Mouse (Mus musculus) hindbrain, embryonic 12.5 days (tissue): ENCODE data around the gene Fam83g. TPM values are rescaled to one million over a fixed set of nuclear protein-coding genes. Genes with fewer than 3 reads are reported as not detected.

ENCODE experiments used
- ATAC-seq: fragments of 200-750 bp; cut with Nextera tagmentation; 2 replicates; pipeline ENCODE4 v1.8.0; 2017; ENCODE audit warnings: moderate TSS enrichment; ENCODE audit not compliant: low FRiP score
- H3K27ac ChIP-seq: fragments of 300-500 bp; sonication (generic); 2 replicates; pipeline ENCODE4 v1.5.1; 2016; ENCODE audit warnings: mild to moderate bottlenecking
- H3K27me3 ChIP-seq: fragments of 300-500 bp; sonication (generic); 2 replicates; pipeline ENCODE4 v1.6.1; 2016; ENCODE audit warnings: mild to moderate bottlenecking
- H3K36me3 ChIP-seq: fragments of 300-500 bp; sonication (generic); 2 replicates; pipeline ENCODE4 v1.6.1; 2016; ENCODE audit warnings: mild to moderate bottlenecking
- H3K4me1 ChIP-seq: fragments of 300-500 bp; sonication (generic); 2 replicates; pipeline ENCODE4 v1.6.1; 2016
- H3K4me2 ChIP-seq: fragments of 300-500 bp; sonication (generic); replicated peaks from 2 replicates; pipeline ENCODE4 v1.6.1; 2016; ENCODE audit warnings: mild to moderate bottlenecking
- H3K4me3 ChIP-seq: fragments of 300-500 bp; sonication (generic); 2 replicates; pipeline ENCODE4 v1.5.1; 2016; ENCODE audit warnings: mild to moderate bottlenecking
- H3K9ac ChIP-seq: fragments of 300-500 bp; sonication (generic); 2 replicates; pipeline ENCODE4 v1.6.1; 2016; ENCODE audit warnings: mild to moderate bottlenecking, moderate library complexity
- H3K9me3 ChIP-seq: fragments of 300-500 bp; sonication (generic); replicated peaks from 2 replicates; pipeline ENCODE4 v1.6.1; 2016; ENCODE audit warnings: mild to moderate bottlenecking
- WGBS: fragments of 180-500 bp; shearing (Covaris S2); methylation state at CpG from one replicate; pipeline ENCODE4 v1.1.7; 2016; 5-methylcytosine and 5-hydroxymethylcytosine counted together
- polyA plus RNA-seq: library from polyadenylated mRNA; unstranded; fragments of >200 nt; fragmentation: Nextera tagmentation; extraction: Ambion mirVana; gene quantifications from 2 replicates; pipeline ENCODE4 v1.2.1, GENCODE M21; 2016

Gene Fam83g
- polyA plus RNA-seq, 1 experiment from 2014 or later = 0.41 TPM

GRCm38 (mm10) chr11:61686141-61686540 is 2.2 kb downstream of the Fam83g start:
- no peak overlapping the region for H3K4me3 ChIP-seq

GRCm38 (mm10) chr11:61686906-61687453 is 3.1 kb downstream of the Fam83g start:
- H3K9me3 ChIP-seq = no peaks in the 10 kb centered on the region
- H3K9ac ChIP-seq = no peak overlapping the region
- H3K4me3 ChIP-seq = no peak overlapping the region
- no peak for ATAC-seq
- H3K27ac ChIP-seq = no peak overlapping the region
- no peaks in the 10 kb centered on the region for H3K36me3 ChIP-seq
- peaks cover 43% of the 10 kb centered on the region for H3K27me3 ChIP-seq
- H3K4me1 ChIP-seq = peaks cover 8% of the 10 kb centered on the region
- H3K4me2 ChIP-seq = no peak overlapping the region
- WGBS = 39% methylated on average over 10 of the region's 10 CpGs

More at GRCm38 (mm10) chr11:61686141-61686540, 2.2 kb downstream of the Fam83g start:
- no peaks in the 10 kb centered on the region for H3K9me3 ChIP-seq
- no peak for ATAC-seq
- H3K9ac ChIP-seq = no peak overlapping the region
- peaks cover 8% of the 10 kb centered on the region for H3K4me1 ChIP-seq
- no peak overlapping the region for H3K27ac ChIP-seq
- peaks cover 43% of the 10 kb centered on the region for H3K27me3 ChIP-seq
- WGBS = 60% methylated on average over 2 of the region's 2 CpGs
- H3K4me2 ChIP-seq = no peak overlapping the region
- no peaks in the 10 kb centered on the region for H3K36me3 ChIP-seq

- no peak overlapping the region for H3K4me2 ChIP-seq
- H3K27ac ChIP-seq = no peak overlapping the region
- no peak overlapping the region for H3K4me3 ChIP-seq
- no peaks in the 10 kb centered on the region for H3K36me3 ChIP-seq
- no peak for ATAC-seq
- peaks cover 43% of the 10 kb centered on the region for H3K27me3 ChIP-seq
- WGBS = 53% methylated on average over 2 of the region's 2 CpGs
- no peak overlapping the region for H3K9ac ChIP-seq
- H3K4me1 ChIP-seq = peaks cover 8% of the 10 kb centered on the region
- no peaks in the 10 kb centered on the region for H3K9me3 ChIP-seq
Measured at GRCm38 (mm10) chr11:61687595-61687994, 3.7 kb downstream of the Fam83g start.

- Histone ChIP-seq H3K4me3 (no peak overlapping the region), H3K9ac (no peak overlapping the region), H3K27me3 (no peaks in the 10 kb centered on the region), H3K4me2 (no peak overlapping the region), H3K9me3 (no peaks in the 10 kb centered on the region), H3K27ac (no peak overlapping the region), H3K4me1 (no peaks in the 10 kb centered on the region), H3K36me3 (no peaks in the 10 kb centered on the region)
- WGBS = 89% methylated on average over 5 of the region's 5 CpGs
- no peak for ATAC-seq
Measured at GRCm38 (mm10) chr11:61692996-61693395, 9.1 kb downstream of the Fam83g start.

- Histone ChIP-seq H3K9me3 (no peaks in the 10 kb centered on the region), H3K36me3 (no peaks in the 10 kb centered on the region), H3K27ac (no peak overlapping the region), H3K27me3 (peaks cover 6% of the 10 kb centered on the region; the same call in 1 of the 2 replicates), H3K4me1 (peaks cover 18% of the 10 kb centered on the region), H3K4me2 (no peak overlapping the region), H3K9ac (no peak overlapping the region), H3K4me3 (no peak overlapping the region)
- no peak for ATAC-seq
Measured at GRCm38 (mm10) chr11:61698852-61699251, 15.0 kb downstream of the Fam83g start.

GRCm38 (mm10) chr11:61699460-61699859 is 15.6 kb downstream of the Fam83g start:
- 91% methylated on average over 5 of the region's 5 CpGs for WGBS

GRCm38 (mm10) chr11:61699933-61700332 is 16.0 kb downstream of the Fam83g start:
- peaks cover 18% of the 10 kb centered on the region for H3K4me1 ChIP-seq
- H3K27ac ChIP-seq = no peak overlapping the region
- 54% methylated on average over 4 of the region's 4 CpGs for WGBS
- no peaks in the 10 kb centered on the region for H3K9me3 ChIP-seq
- H3K4me3 ChIP-seq = no peak overlapping the region
- ATAC-seq = no peak
- H3K4me2 ChIP-seq = no peak overlapping the region
- H3K27me3 ChIP-seq = peaks cover 6% of the 10 kb centered on the region; the same call in 1 of the 2 replicates
- no peaks in the 10 kb centered on the region for H3K36me3 ChIP-seq
- no peak overlapping the region for H3K9ac ChIP-seq

More at GRCm38 (mm10) chr11:61699460-61699859, 15.6 kb downstream of the Fam83g start:
- no peaks in the 10 kb centered on the region for H3K36me3 ChIP-seq
- no peak overlapping the region for H3K9ac ChIP-seq
- no peak for ATAC-seq
- no peak overlapping the region for H3K27ac ChIP-seq
- H3K4me3 ChIP-seq = no peak overlapping the region
- H3K9me3 ChIP-seq = no peaks in the 10 kb centered on the region
- peaks cover 18% of the 10 kb centered on the region for H3K4me1 ChIP-seq
- H3K27me3 ChIP-seq = peaks cover 6% of the 10 kb centered on the region; the same call in 1 of the 2 replicates
- H3K4me2 ChIP-seq = no peak overlapping the region

GRCm38 (mm10) chr11:61701696-61702095 is 17.8 kb downstream of the Fam83g start:
- Histone ChIP-seq H3K36me3 (no peaks in the 10 kb centered on the region), H3K9me3 (no peaks in the 10 kb centered on the region), H3K4me2 (no peak overlapping the region), H3K27ac (no peak overlapping the region), H3K4me3 (no peak overlapping the region), H3K4me1 (peaks cover 18% of the 10 kb centered on the region), H3K9ac (no peak overlapping the region; the same call in 1 of the 2 replicates), H3K27me3 (peaks cover 6% of the 10 kb centered on the region; the same call in 1 of the 2 replicates)
- ATAC-seq = no peak
- 35% methylated on average over 5 of the region's 5 CpGs for WGBS

- Histone ChIP-seq H3K36me3 (no peaks in the 10 kb centered on the region), H3K9ac (no peak overlapping the region), H3K27ac (no peak overlapping the region), H3K4me3 (no peak overlapping the region), H3K4me2 (no peak overlapping the region), H3K27me3 (peaks cover 6% of the 10 kb centered on the region; the same call in 1 of the 2 replicates), H3K9me3 (no peaks in the 10 kb centered on the region), H3K4me1 (peaks cover 18% of the 10 kb centered on the region)
- 96% methylated on average over 5 of the region's 5 CpGs for WGBS
- ATAC-seq = no peak
Measured at GRCm38 (mm10) chr11:61702494-61702893, 18.6 kb downstream of the Fam83g start.

GRCm38 (mm10) chr11:61705581-61705980 is 21.7 kb downstream of the Fam83g start:
- H3K36me3 ChIP-seq = no peaks in the 10 kb centered on the region
- no peaks in the 10 kb centered on the region for H3K9me3 ChIP-seq
- H3K4me1 ChIP-seq = peaks cover 14% of the 10 kb centered on the region
- H3K4me3 ChIP-seq = no peak overlapping the region
- no peak overlapping the region for H3K4me2 ChIP-seq
- H3K27ac ChIP-seq = no peak overlapping the region
- 83% methylated on average over 2 of the region's 2 CpGs for WGBS
- ATAC-seq = no peak
- H3K27me3 ChIP-seq = peaks cover 6% of the 10 kb centered on the region; the same call in 1 of the 2 replicates
- H3K9ac ChIP-seq = no peak overlapping the region

- 73% methylated on average over 4 of the region's 4 CpGs for WGBS
- no peak for ATAC-seq
- H3K27me3 ChIP-seq = peaks cover 5% of the 10 kb centered on the region; the same call in 1 of the 2 replicates
- H3K27ac ChIP-seq = no peak overlapping the region
- H3K9me3 ChIP-seq = no peaks in the 10 kb centered on the region
- H3K9ac ChIP-seq = no peak overlapping the region
- no peak overlapping the region for H3K4me2 ChIP-seq
- no peaks in the 10 kb centered on the region for H3K36me3 ChIP-seq
- no peak overlapping the region for H3K4me3 ChIP-seq
- peaks cover 14% of the 10 kb centered on the region for H3K4me1 ChIP-seq
Measured at GRCm38 (mm10) chr11:61706232-61706631, 22.3 kb downstream of the Fam83g start.

GRCm38 (mm10) chr11:61708928-61709327 is 25.0 kb downstream of the Fam83g start:
- ATAC-seq = no peak
- H3K9me3 ChIP-seq = no peaks in the 10 kb centered on the region
- H3K4me3 ChIP-seq = no peak overlapping the region
- H3K4me1 ChIP-seq = 0 out of 2 replicates have a peak, but pooled peaks cover 4% of the 10 kb centered on the region
- no peak overlapping the region for H3K9ac ChIP-seq
- no peak overlapping the region for H3K4me2 ChIP-seq
- H3K36me3 ChIP-seq = no peaks in the 10 kb centered on the region
- H3K27ac ChIP-seq = no peak overlapping the region
- WGBS = 65% methylated on average over 3 of the region's 3 CpGs
- H3K27me3 ChIP-seq = no peaks in the 10 kb centered on the region
